Mouse (Mus musculus) A20 (cell line): Measurements from ENCODE around the gene Gata2.
A peak's percentile ranks its signal among the peaks of the same experiment; 100 is the strongest.

Experiments
- DNase-seq: peaks from one replicate; pipeline ENCODE4 v3.0.0-alpha.2; 2011; ENCODE audit warnings: low read depth, low spot score

Gata2 gene

DNA sequence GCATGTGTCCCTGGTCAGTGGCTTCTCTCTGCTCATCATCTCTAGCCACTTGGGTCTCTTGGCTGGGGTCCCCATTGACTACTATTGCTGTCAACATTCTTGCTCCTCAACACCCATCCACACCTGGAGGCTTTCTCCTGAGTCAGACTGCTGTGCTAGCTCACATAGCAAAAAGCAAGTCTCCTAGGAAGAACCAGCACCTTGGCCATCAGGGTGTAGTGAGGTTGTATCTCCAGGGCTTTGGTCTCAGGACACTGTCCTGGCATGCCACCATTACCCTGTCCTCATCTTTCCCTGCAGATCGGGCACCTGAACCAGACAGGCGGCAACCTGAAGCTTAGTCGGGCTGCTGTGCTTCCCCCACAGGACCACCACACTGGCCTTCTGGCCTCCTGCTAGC is 14.6 kb downstream of the Gata2 start:
- DNase-seq, result no peak

DNA sequence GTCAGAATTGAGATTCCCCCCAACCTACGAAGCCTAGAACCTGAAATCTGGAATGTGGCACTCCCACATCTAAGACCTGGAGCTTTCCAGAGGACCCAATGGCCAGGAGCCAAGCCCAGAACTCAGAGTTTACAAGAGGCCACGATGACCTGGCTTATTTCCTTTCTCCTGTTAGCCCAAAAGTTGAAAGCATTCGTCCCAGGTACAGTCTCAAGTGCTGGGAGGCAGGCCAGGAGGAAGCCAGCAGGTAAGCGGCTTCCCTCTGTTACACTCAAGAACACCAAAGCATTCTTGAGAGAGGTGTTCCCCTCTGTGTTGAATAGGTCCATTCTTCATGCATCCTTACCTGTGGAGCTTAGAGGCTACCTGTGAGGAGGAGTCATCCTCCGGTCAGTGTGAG is 15.8 kb downstream of the Gata2 start:
- no peak for DNase-seq

DNA sequence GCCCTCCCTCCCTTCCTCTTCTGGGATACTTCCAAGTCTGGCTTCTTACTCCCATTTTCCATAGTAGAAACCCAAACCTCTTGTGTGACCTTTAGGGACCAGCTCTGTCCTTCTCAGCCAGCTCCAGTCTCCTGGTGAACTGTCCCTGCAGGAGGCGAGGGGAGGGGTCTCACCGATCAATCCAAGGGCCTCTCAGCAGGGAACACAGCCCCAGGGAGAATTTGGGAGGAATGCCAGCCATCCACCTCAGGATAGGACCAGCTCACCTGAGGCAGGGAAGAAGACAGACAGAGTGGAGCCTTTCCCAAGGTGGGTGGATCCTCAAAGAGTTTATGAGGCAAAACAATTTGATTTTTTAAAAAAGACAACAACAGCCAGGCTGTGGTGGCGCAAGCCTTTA is 16.5 kb downstream of the Gata2 start:
- no peak for DNase-seq

DNA sequence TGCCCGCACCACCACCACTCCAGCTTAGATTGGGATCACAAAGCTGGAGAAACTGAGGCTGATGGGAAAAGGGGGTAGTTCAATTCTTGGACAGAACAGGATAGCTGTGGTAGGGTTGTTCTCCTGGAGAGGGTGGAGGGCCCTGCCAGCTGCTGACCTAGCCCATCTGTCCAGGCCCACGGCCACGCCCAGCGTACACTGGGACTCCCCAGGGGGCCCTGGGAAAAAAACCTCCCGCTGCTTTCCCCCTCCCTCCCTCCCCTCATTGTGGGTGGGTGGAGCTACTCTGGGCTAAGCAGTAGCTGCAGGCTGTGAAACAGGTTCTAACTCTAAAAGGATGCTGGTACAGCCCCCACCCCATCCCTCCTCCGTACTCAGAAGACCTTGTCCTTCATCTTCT is 22.1 kb downstream of the Gata2 start:
- no peak for DNase-seq

DNA sequence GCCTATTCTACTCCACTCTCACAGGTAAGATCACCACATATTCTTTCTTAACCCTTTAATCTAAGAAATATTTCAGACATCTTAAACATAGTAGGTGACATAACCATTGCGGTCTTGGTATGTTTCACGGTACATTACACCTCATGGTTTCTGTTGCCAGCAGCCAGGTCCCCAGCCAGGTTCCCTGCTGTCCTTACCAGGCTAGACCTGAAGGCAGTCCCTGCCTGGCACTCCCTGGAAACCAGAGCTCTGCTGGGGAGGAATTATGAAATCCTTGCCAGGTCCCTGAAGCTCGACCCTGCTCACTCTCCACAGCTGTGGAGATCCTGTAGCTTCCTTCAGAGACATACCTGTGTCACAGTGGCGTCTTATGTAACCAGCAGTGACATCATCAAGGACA is 22.5 kb downstream of the Gata2 start:
- DNase-seq, result no peak

DNA sequence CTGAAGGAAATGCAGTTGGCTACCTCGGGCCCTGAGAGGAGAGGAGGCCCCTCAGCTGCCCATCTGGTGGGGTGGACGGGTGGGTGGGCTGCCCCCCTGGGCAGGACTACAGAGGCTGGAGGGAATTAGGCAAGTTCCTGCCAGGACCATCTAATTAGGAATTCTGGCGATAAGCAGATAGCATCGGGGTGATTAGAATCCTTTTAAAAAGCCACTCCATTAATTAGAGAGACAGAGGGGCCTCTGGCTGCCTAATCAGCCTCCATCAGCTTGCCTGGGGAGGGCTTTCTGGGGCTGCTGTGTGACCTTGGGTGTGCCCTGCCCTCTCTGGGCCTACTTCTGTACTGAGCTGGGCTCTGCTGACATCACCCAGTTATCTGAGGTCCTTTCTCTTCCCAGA is 25.4 kb downstream of the Gata2 start:
- DNase-seq, result no peak

DNA sequence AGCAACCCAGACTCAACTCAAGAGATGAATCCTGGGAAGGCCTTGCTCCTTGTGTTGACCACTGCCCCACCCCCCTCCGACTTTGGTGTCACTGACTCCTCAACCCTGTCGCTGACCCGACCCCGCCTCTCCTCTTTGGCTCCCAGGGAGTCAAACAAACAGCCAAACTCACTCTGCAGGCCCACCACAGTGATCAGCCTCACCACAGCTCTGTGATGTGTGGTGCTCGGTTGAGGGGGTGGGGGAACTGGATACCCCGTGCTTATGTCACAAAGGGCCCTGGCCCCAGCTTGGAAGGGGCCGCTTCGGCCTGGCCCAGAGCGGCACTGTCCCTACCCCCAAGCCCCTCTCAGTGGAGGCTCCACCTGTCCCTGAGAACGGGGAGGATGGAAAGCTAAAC is 28.3 kb downstream of the Gata2 start, which contains the start of gene Dnajb8:
Gene Dnajb8, plus strand, starts transcription at position 301 of the 400 bp plus-strand sequence.
- DNase-seq, result no peak

DNA sequence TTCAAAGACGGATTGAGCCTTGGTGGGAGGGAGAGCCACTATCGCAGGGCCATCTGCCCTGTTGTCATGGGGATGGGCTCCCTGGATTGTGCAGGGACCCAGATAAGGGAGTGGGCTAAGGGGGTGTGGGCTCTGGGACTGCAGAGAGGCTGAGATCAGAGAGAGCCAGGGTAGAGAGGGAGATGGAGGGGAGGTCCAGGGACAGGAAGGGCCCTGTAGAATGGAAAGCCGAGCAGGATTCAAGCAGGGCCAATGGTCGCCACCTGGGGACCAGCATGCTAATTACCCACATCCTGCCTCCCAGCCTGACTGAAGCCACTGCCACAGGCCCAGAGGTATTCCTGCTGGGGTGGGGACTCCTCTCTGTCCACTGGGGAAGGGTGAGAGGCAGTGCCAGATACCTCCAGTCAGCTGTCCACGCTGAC is 32.9 kb downstream of the Gata2 start:
- no peak for DNase-seq

DNA sequence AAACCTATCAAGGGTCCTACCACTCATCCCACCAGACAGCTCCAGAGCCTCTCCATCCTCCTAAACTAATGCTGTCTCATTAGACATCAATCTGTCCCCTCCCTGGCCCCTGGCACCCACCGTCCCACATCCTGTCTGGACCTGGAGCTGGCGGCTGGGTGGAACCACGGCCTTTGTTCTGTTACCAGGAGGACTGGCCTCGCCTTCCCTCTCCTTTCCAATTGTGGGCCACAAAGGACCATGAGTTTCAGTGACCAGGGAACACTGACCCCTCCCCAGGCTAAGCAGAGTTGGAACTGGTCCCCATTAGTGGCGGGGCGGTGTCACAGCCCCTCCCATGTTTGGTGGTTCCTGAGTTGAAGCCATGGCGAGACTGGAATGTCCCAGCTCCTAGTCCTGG is 33.8 kb downstream of the Gata2 start:
- no peak for DNase-seq

DNA sequence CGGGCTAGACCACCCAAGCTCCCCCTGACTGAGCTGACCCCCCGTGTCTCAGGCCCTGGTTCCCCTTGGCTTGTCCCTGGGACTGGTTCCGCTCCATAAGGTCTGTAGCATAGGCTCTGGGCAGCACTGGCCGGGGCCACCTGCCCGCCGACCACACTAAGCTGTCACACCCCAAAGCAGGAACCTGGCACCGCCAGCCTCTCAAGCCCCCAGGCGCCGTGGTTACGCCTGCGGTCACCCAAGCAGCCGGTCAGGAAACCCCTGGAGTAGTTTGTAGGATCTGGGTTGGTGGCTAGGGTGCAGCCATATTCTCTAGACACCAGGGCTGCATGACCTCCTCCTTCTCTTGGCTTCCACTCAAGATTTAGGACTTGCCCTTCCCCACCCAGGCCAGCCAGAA is 35.5 kb downstream of the Gata2 start:
- no peak for DNase-seq

DNA sequence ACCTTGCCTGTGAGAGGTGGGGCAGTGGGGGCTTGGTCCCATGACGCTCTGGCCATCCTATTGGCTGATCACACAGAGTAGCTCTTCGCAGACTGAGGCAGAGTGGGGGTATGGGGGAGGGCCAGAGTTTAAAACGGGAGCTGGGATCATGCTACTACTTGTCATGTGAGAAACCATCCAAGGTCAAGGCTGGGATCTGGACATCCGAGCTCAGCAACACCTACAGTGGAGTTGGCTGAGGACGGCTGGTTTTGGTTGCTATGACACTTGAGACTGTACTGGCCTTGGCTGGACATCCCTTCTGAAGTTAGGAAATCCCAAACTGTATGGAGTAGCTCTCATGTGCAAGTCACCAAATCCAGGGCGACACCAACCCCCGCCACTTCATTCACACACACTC is 38.1 kb downstream of the Gata2 start:
- no peak for DNase-seq

DNA sequence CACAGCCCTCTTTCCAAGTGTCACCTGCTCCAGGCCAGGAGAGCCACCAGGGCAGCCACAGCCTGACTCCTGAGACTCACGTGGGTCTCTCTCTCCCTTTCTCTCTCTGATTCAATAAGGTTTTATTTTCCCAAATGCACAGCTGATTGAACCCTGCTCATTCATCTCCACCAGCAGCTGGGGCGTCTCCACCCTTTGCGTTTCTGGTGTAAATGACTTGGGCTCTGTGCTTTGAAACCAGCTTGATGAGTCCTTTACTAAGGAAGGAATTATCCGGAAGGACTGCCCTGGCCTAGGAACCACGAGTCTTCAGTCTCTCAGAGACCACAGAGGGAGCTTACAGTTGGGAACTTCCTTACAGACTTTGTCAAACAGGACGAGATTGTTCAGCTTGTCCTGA is 38.5 kb downstream of the Gata2 start:
- no peak for DNase-seq

DNA sequence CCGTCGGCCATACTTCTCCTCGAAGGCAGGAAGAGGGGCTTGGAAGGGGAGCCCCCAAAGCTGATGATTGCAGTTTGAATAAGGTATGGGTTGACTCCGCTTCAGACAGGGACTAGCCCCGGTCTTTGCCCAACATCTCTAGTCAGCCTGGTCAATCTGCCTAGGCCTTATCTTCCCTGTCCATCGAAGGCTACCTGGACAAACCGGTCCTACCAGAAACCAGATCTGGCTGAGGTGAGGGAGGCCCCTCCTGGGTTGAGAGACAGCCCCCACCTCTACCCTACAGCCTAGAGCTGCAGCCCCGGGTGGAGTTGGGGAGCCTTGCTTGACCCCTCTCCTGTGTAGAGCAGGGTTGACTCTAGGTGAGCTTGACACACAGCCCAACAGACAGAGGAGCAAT is 40.3 kb downstream of the Gata2 start:
- no peak for DNase-seq

DNA sequence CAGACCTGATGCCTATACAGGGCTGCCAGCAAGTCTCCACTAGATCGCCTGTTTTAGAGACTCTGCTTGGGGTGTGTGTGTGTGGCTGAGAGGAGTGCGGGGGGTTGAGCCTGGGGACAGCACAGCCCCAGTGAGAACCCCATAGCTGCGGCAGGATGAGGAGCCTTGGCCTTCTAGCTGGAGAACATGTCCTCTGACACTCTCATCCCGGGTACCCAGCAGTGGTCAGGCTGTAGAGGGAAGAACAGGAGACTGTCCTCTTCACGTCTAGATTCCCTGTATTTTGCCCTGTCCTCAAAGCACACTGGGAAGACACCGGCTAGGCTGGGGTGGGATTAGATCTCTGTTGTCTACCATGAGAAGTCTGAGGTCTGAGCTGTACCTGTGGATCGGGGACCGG is 41.8 kb downstream of the Gata2 start:
- no peak for DNase-seq

DNA sequence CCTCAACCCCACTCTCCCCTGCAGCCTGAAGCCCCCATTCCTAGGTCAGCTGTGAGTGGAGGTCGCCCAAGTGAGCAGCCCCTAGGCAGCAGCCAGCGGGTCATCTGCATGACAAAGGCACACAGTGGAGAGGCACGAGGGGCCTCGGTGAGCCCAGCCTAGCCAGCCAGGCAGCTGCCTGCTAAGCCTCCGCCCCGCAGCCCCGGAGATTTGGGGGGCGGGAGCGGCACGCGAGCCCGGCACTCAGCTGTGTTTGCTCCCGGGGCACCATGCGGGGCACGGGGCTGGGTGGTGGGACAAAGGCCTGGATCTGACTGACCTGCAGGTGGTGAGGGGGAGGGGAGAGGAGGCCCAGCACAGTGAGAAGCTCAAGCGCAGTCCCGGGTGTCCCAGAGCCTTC is 42.3 kb downstream of the Gata2 start:
- DNase-seq, result no peak

DNA sequence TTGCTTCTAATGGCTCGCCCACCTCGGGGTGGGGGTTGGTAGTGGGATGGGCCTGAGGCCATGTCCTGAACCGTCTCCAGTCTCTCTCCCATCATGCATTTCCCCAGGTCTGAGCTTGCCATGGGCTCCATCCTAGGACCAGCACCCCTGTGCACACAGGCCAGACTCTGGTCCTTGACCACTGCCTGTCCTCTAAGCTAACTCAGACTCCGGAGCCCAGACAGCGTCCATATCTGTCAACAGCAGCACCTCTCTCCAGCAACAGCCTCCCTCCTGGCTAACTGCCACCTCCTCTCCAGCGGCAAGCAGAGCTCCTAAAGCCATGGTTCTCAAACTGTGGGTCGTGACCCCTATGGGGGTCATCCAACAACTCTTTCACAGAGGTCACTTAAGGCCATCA is 42.8 kb downstream of the Gata2 start:
- DNase-seq, result no peak

DNA sequence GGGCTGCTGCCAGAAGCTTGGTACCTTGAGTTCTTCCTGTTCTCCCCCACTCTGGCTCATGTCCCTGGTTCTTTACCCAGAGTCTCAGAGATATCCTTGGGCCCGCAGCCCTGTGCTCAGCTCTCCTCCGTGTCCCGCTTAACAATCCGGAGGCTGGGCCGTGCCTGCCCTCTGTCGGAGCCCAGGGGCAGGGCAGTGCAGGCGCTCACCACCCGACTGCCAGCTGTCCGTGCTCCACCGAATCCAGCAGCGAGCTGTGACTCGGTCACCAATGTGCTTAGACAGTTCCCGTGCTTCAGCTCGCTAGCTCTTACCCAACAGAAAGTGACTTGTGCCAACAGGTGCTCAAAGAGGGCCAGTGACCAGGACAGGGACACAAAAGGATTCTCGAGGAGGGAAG is 48.9 kb downstream of the Gata2 start:
- DNase-seq, result peak; percentile 59

DNA sequence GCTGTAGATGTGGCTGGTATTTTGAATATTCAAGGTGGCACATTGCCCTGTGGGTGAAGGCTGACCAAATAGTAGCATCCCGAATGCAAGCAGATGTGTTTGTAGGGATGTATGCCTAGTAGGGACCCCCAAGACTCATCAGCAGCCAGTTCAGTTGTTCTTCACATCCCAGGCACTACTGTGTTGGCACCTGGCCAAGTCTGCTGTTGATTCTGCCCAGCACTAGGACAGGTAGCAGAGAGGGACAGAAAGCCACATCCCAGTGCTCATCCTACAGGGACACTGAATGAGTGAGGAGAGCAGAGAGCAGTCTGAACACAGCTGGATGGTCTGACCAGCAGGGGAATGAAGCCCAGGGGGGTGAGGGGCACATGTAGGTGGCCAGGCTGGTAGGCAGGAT is 55.5 kb downstream of the Gata2 start:
- no peak for DNase-seq

DNA sequence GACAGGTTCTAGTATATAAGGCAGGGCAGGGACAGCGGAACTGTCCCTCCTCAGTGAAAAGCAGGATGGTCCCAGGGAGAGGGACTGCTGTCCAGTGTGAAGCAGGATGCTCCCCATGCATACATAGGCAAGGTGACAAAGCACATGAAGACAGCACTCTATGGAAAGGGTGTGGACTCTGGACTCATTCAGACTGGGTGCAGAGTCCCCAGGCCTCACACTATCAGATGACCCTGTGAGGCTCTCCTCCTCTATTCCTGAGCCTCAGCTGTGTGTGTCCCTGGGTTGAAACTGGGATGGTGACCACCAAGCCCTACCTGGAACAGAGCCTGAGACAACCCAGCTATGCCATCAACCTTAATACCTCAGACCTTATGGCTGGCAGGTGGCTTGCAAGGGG is 57.7 kb downstream of the Gata2 start:
- no peak for DNase-seq

DNA sequence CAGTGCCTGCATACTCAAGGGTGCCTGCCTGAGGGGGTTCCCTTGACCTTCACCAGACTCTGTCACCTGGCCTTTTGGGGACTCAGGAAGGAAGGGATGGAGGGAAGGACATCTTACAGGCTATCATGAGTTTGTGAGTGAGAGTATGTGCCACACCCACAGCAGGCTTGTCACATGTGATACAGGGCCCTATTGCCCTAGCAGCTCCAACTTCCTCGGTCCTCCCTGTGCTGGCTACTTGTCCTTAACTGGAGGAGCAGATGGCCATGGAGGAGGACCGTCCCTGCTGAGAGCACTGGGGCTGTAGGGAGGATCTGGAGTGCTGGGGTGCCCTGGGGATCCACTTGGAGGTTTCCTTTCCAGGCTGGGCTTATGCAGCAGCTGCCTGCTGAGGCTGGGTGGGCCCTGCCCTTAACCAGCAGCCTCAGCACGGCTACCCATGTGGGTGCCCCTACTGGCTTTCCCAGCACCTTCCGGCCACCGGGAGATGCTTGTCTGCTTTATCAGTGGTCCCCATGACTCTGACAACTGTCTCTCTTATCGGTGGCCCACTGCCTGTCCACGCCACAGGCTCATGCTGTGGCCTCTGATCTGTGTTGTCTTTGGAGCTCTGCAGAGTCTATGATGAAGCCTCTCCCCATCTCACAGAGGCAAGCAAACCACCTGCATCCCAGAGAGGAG is 58.2 kb downstream of the Gata2 start:
- no peak for DNase-seq

DNA sequence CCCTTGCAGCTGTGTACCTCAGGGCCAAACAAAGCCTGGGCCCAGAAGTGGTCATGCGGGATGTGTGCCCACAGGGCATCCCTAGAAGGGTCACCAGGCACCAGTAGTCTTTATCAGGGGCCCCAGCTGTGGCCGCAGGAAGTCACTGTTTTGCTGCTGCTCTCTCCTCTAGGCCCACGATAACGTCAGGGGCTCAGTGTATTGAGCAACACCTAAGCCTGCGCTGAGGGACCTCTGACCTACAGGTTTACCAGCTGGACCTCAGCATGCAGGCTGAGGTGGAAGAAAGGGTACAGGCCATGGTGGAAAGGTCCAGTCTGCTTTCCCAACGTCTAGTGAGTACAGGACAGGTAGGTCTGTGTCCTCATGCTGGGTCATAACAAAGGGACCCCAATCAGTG is 60.4 kb downstream of the Gata2 start:
- DNase-seq, result no peak

DNA sequence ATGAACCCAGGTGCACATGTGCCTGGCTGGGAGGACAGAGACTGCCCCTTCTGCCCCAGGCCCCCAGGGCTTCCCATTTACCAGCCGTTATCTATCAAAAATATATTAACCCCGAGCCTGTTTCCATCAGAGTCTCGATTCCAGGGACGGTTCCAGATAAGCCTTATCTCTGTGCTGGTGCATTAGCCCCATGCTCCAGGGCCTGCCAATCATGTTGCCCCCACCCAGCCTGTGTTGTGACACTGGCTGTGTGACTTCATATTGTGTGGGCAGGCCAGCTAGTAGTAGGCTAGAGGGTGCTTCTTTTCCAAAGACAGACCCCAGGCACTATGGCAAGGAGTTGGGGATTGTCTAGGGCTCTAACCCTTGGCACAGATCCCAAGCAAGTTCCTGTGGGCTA is 61.7 kb downstream of the Gata2 start:
- no peak for DNase-seq
